Mouse (Mus musculus) liver, postnatal 0 days (tissue): ENCODE measurements around the gene Twist2. TPM values are rescaled to one million over a fixed set of nuclear protein-coding genes. Genes with fewer than 3 reads are reported as not detected.

Source experiments
- ATAC-seq: fragments of 200-750 bp; cut with Nextera tagmentation; 2 replicates; pipeline ENCODE4 v1.8.0; 2017; ENCODE audit warnings: mild to moderate bottlenecking, moderate library complexity
- DNase-seq: peaks from one replicate; pipeline ENCODE4 v3.0.0-alpha.2; 2016
- H3K27ac ChIP-seq: fragments of 300-500 bp; sonication (generic); 2 replicates; pipeline ENCODE4 v1.5.1; 2014; ENCODE audit warnings: antibody characterized with exemption, moderate library complexity, mild to moderate bottlenecking, low read depth
- H3K27me3 ChIP-seq: fragments of 300-500 bp; sonication (generic); 2 replicates; pipeline ENCODE4 v1.6.1; 2014; ENCODE audit warnings: low read length, control low read depth, mixed read lengths; ENCODE audit not compliant: insufficient read depth
- H3K36me3 ChIP-seq: fragments of 300-500 bp; sonication (generic); replicated peaks from 2 replicates; pipeline ENCODE4 v1.6.1; 2014; ENCODE audit warnings: mild to moderate bottlenecking, control low read depth, low read length, moderate library complexity, mixed read lengths; ENCODE audit not compliant: insufficient read depth
- H3K4me1 ChIP-seq: fragments of 300-500 bp; sonication (generic); 2 replicates; pipeline ENCODE4 v1.6.1; 2014; ENCODE audit warnings: antibody characterized with exemption, mild to moderate bottlenecking, control low read depth; ENCODE audit not compliant: insufficient read depth
- H3K4me2 ChIP-seq: fragments of 300-500 bp; sonication (generic); 2 replicates; pipeline ENCODE4 v1.6.1; 2014; ENCODE audit warnings: low read depth, mild to moderate bottlenecking, low read length, moderate library complexity, mixed read lengths
- H3K4me3 ChIP-seq: fragments of 300-500 bp; sonication (generic); 2 replicates; pipeline ENCODE4 v1.5.1; 2014; ENCODE audit warnings: low read depth, low read length
- H3K9ac ChIP-seq: fragments of 300-500 bp; sonication (generic); replicated peaks from 2 replicates; pipeline ENCODE4 v1.6.1; 2014; ENCODE audit warnings: mild to moderate bottlenecking, moderate library complexity
- H3K9me3 ChIP-seq: fragments of 300-500 bp; sonication (generic); 2 replicates; pipeline ENCODE4 v1.6.1; 2016; ENCODE audit warnings: mild to moderate bottlenecking, control low read depth, low read length, mixed read lengths
- CTCF ChIP-seq: sonication (generic); IDR thresholded peaks from 2 replicates; pipeline ENCODE4 v1.5.1; 2016; ENCODE audit warnings: antibody characterized with exemption, low read depth
- EP300 ChIP-seq: IDR thresholded peaks from 2 replicates; pipeline ENCODE4 v1.6.1; 2016; ENCODE audit warnings: antibody characterized with exemption, low read depth, mild to moderate bottlenecking
- WGBS: fragments of 180-500 bp; shearing (Covaris S2); extraction: QIAGEN DNeasy Blood & Tissue Kit; methylation state at CpG from one replicate; pipeline ENCODE4 v1.1.7; 2014; ENCODE audit not compliant: insufficient replicate concordance; 5-methylcytosine and 5-hydroxymethylcytosine counted together
- polyA plus RNA-seq: library from polyadenylated mRNA; unstranded; fragments of >200 nt; fragmentation: Nextera tagmentation; extraction: Ambion mirVana; gene quantifications from 2 replicates; pipeline ENCODE4 v1.2.1, GENCODE M21; 2015

Twist2 gene
- polyA plus RNA-seq, 1 experiment from 2014 or later = 0.11 TPM

DNA sequence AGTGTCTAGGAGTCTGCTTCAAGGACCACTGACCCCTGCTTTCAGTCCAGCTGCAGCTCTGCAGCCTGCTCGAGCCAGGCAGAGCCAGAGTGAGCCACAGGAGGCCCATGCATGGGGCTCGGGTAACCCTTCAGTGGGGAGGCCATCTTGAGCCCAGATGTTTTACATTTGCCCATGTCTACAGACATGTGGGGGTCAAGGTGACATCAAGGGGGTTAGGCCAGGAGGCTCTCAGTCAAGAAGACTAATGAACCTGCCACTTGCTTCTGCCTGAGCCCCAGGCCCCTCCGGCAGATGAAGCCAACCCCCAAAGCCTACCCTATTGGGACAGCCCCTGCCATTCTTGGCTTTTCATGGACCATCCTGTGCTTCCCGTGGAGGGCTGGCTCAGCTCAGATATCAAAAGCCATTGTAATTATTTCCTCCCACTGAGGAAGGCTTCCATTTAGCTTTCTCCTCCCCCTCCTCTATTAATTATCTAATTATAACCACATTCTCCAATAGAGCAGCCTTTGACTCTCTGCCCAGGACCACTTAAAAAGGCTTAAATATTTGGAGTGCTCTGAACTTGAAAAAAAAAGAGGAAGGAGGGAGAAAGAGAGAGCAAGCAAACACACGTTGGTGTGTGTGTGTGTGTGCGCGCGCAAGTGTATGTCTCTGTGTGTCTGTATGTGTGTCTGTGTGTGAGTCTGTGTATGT, 43.6 kb downstream of the Twist2 start:
- no peak overlapping the region for H3K4me2 ChIP-seq
- no peaks in the 10 kb centered on the region for H3K36me3 ChIP-seq
- ATAC-seq (no peak), DNase-seq (no peak)
- H3K4me1 ChIP-seq = no peaks in the 10 kb centered on the region
- H3K27me3 ChIP-seq = no peaks in the 10 kb centered on the region
- WGBS = 66% methylated on average over 8 of the region's 8 CpGs
- H3K9me3 ChIP-seq = peaks cover 2% of the 10 kb centered on the region; the same call in 1 of the 2 replicates
- H3K4me3 ChIP-seq = no peak overlapping the region
- TF ChIP-seq CTCF (no peak), EP300 (no peak)
- no peak overlapping the region for H3K9ac ChIP-seq
- H3K27ac ChIP-seq = no peak overlapping the region

DNA sequence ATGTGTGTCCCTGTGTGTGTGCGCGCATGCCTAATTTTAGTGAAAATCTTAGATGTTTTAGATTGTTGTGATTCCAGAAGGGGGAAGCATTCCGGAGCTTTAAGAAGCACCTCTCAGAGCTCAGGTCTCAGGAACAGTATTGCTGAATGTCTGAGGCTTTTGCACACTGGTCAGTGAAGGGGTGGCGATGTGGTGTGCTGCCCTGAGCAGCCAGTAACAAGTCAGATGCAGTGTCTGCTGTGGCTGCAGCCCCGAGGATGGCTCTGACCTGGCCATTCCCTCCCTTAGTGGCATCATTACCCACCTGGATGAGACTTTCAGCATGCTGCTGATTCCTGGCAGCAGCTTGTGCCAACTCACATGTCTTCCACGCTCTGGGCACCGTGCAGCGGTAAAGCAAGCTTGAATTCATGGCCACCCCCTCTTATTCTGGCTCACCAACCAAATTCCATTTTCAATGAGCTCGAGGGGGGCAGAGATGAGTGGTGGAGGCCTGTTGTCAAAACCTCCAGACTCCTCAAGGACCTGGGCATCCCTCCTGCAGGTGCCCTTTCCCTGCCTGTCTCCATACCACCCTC, 44.2 kb downstream of the Twist2 start:
- Histone ChIP-seq H3K4me3 (no peak overlapping the region), H3K4me2 (no peak overlapping the region), H3K9ac (no peak overlapping the region), H3K27me3 (no peaks in the 10 kb centered on the region), H3K9me3 (peaks cover 2% of the 10 kb centered on the region; the same call in 1 of the 2 replicates), H3K4me1 (no peaks in the 10 kb centered on the region), H3K36me3 (no peaks in the 10 kb centered on the region), H3K27ac (no peak overlapping the region)
- ATAC-seq (no peak), DNase-seq (no peak)
- 78% methylated on average over 9 of the region's 9 CpGs for WGBS
- TF ChIP-seq CTCF = no peak
- no peak for TF ChIP-seq EP300

DNA sequence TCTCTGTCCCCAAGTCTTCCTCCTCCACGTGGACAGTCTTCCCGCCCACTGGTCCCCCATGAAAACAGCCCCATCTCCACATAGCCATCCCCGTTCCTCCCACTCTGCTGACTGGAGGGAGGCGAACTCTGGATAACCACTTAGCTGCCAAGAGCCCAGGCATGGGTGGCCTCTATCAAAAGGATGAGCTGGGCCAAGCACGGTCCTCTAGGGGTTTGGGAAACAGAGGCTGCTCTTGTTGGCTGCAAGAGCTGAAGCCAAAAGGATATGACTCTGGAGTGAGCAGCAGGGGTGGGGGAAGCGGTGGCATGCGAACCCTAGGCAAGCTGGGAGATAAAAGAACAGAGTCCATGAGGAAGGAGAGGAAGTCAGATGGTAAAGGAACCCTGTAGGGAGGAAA, 50.0 kb downstream of the Twist2 start:
- no peak overlapping the region for H3K4me2 ChIP-seq
- no peak overlapping the region for H3K27ac ChIP-seq
- H3K4me3 ChIP-seq = no peak overlapping the region
- no peaks in the 10 kb centered on the region for H3K36me3 ChIP-seq
- DNase-seq (no peak), ATAC-seq (no peak)
- H3K9me3 ChIP-seq = no peaks in the 10 kb centered on the region
- H3K27me3 ChIP-seq = no peaks in the 10 kb centered on the region
- no peaks in the 10 kb centered on the region for H3K4me1 ChIP-seq
- no peak overlapping the region for H3K9ac ChIP-seq
- WGBS = 73% methylated on average over 7 of the region's 7 CpGs
- TF ChIP-seq EP300 = no peak

DNA sequence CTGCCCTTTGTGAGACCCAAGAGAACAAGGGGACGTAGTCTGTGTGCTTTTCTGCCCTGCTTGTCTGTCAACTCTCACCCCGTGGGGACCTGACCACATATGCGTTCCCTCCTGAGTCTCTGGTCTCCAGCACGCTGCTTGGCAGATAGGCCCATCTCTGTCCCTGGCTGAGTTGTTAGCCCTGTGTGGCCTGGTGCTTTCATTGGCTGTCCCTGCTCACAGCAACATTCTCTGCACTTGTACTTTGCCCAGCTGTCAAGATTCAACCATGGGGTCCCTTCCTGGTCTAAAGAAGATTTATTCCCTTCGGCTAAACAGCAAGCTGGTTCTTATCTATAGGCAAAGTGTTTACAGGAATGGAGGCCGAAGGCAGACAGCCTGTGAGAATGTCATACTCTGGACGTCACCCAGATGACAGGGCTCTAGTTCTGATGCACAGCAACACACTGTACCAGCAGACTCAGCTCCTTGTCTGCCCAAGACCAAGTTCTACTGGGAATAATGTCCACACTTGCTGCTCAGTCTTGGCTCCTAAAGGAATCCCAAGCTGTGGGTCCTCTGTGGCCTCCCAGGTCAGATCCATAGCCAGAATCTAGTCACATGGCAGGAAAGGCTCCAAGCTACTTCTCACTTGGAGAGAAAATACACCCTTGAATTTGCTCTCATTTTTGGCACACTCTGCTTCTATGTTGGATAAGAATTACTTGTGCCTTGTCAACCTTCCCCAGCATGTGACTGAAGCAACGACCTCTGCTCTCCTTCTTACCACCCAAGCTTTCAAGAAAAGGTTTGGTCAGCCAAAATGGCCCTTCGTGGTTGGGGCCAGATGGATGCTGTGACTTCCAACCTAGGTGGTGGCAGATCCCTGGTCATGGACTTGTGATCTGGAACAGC, 55.8 kb downstream of the Twist2 start:
- Histone ChIP-seq H3K27ac (no peak overlapping the region), H3K4me2 (no peak overlapping the region), H3K27me3 (no peaks in the 10 kb centered on the region), H3K4me3 (no peak overlapping the region), H3K36me3 (no peaks in the 10 kb centered on the region), H3K9me3 (no peaks in the 10 kb centered on the region), H3K4me1 (peaks cover 3% of the 10 kb centered on the region; the same call in 1 of the 2 replicates), H3K9ac (no peak overlapping the region)
- ATAC-seq (no peak), DNase-seq (no peak)
- TF ChIP-seq EP300 (no peak), CTCF (no peak)
- 45% methylated on average over 9 of the region's 9 CpGs for WGBS

DNA sequence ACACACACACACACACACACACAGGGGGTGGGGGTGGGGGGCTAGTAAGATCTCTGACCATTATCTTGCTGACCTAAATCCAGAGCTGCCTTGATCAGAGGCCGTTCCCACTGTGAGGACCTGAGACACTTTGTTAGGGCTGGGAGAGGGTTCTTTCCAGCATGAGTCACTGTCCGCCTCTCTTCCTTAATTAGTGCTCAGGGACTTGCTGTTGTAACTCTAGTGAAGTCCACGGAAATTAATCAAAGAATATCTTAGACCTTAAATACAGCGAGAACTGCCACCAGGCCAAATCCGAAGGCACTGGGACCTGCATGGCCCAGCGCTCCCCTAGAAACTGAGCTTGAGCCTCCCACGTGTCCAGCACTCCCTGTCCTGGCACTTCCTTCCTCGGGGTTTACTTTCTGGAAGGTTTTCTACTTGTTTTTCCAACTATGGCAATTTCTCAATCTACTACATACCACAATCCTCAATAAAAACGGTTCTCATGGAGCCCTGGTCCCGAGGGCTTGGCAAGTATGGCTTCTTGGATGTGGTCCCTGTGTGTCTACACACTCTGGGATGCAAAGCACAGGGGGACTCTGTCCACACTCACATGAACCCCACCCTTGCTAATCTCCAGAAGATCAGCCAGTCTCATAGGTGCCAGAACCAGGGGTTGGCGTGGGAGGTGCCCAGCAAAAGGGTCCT, 57.0 kb downstream of the Twist2 start:
- no peak for TF ChIP-seq CTCF
- no peak for TF ChIP-seq EP300
- Histone ChIP-seq H3K9me3 (no peaks in the 10 kb centered on the region), H3K4me2 (no peak overlapping the region), H3K27me3 (no peaks in the 10 kb centered on the region), H3K36me3 (no peaks in the 10 kb centered on the region), H3K4me1 (peaks cover 3% of the 10 kb centered on the region; the same call in 1 of the 2 replicates), H3K4me3 (no peak overlapping the region), H3K27ac (no peak overlapping the region), H3K9ac (no peak overlapping the region)
- 65% methylated on average over 11 of the region's 11 CpGs for WGBS
- ATAC-seq (no peak), DNase-seq (no peak)

DNA sequence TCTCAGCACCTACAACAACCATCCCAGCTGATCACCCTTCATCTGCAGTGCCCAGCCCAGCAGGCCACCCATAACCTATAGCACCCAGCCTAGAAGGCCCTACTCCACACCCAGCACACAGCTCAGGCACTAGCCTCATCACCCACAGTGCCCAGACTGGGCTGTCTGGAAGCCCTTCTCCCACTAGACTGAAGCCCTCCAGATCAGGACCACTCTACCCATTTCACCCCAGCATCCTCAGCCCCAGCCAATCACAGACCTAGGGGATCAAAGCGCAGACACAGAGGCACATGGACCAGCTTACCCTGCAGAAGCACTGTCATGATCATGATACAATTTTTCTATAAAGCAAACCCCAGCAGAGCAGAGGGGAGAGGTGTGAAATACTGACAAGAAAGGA, 57.6 kb downstream of the Twist2 start:
- Histone ChIP-seq H3K9me3 (no peaks in the 10 kb centered on the region), H3K27me3 (no peaks in the 10 kb centered on the region), H3K9ac (no peak overlapping the region), H3K4me2 (no peak overlapping the region), H3K36me3 (no peaks in the 10 kb centered on the region), H3K4me3 (no peak overlapping the region), H3K27ac (no peak overlapping the region), H3K4me1 (peaks cover 3% of the 10 kb centered on the region; the same call in 1 of the 2 replicates)
- ATAC-seq (no peak), DNase-seq (no peak)
- WGBS = 86% methylated on average over 1 of the region's 1 CpGs
- TF ChIP-seq EP300 = no peak
- no peak for TF ChIP-seq CTCF
